Mouse (Mus musculus): Measurements from ENCODE around the gene Olfr455. TPM values are rescaled to one million over a fixed set of nuclear protein-coding genes. Genes with fewer than 3 reads are reported as not detected.

Gene Olfr455
- polyA plus RNA-seq (2015; fragmentation: Nextera tagmentation; extraction: Ambion mirVana): not detected in 2 replicates

GRCm38 (mm10) chr6:42547461-42547860 lies at the start of gene Olfr455:
TSS of gene Olfr455 (minus strand) at chr6:42547587.

GRCm38 (mm10) chr6:42487114-42487513 lies 60.3 kb downstream of the Olfr455 start, which contains the start of gene Olfr456:
TSS of gene Olfr456 (minus strand) at chr6:42487214.

Other genes starting within 250 kb of the Olfr455 start
- gene Fam131b, start 222.9 kb downstream of the Olfr455 start, polyA plus RNA-seq (2015; fragmentation: Nextera tagmentation; extraction: Ambion mirVana): 0.10 and 0.14 TPM in 2 replicates
- gene Zyx, start 198.0 kb downstream of the Olfr455 start, polyA plus RNA-seq (2015; fragmentation: Nextera tagmentation; extraction: Ambion mirVana): 112 and 117 TPM in 2 replicates
- gene Epha1, start 174.3 kb downstream of the Olfr455 start, polyA plus RNA-seq (2015; fragmentation: Nextera tagmentation; extraction: Ambion mirVana): 0.71 and 1.4 TPM in 2 replicates
- gene Tas2r143, start 147.3 kb downstream of the Olfr455 start, polyA plus RNA-seq (2015; fragmentation: Nextera tagmentation; extraction: Ambion mirVana): not detected in 2 replicates
- not detected in 2 replicates for gene Tas2r135, start 142.2 kb downstream of the Olfr455 start, polyA plus RNA-seq (2015; fragmentation: Nextera tagmentation; extraction: Ambion mirVana)
- gene Tas2r126, start 113.1 kb downstream of the Olfr455 start, polyA plus RNA-seq (2015; fragmentation: Nextera tagmentation; extraction: Ambion mirVana): not detected in 2 replicates
- not detected in 2 replicates for gene Olfr458, start 82.4 kb downstream of the Olfr455 start, polyA plus RNA-seq (2015; fragmentation: Nextera tagmentation; extraction: Ambion mirVana)
- 0.02 TPM in 1 of 2 replicates, not detected in the other for gene Olfr457, start 71.3 kb downstream of the Olfr455 start, polyA plus RNA-seq (2015; fragmentation: Nextera tagmentation; extraction: Ambion mirVana)
- not detected in 2 replicates for gene Olfr456, start 60.4 kb downstream of the Olfr455 start, polyA plus RNA-seq (2015; fragmentation: Nextera tagmentation; extraction: Ambion mirVana)
- gene Tcaf3, start 50.1 kb upstream of the Olfr455 start, polyA plus RNA-seq (2015; fragmentation: Nextera tagmentation; extraction: Ambion mirVana): not detected in 2 replicates
- gene Tcaf2, start 97.7 kb upstream of the Olfr455 start, polyA plus RNA-seq (2015; fragmentation: Nextera tagmentation; extraction: Ambion mirVana): 2.5 and 3.0 TPM in 2 replicates
- 52.9 and 53.7 TPM in 2 replicates for gene Tcaf1, start 162.5 kb upstream of the Olfr455 start, polyA plus RNA-seq (2015; fragmentation: Nextera tagmentation; extraction: Ambion mirVana)
- not detected in 2 replicates for gene Olfr453, start 191.8 kb upstream of the Olfr455 start, polyA plus RNA-seq (2015; fragmentation: Nextera tagmentation; extraction: Ambion mirVana)
- not detected in 2 replicates for gene Olfr38, start 208.8 kb upstream of the Olfr455 start, polyA plus RNA-seq (2015; fragmentation: Nextera tagmentation; extraction: Ambion mirVana)
- not detected in 2 replicates for gene Olfr452, start 237.5 kb upstream of the Olfr455 start, polyA plus RNA-seq (2015; fragmentation: Nextera tagmentation; extraction: Ambion mirVana)